Mouse (Mus musculus) ZHBTc4 (cell line): Measurements from ENCODE around the gene Fhad1.
"Not testable (repeated sequence)": the region's sequence is repeated elsewhere in the genome, so short reads cannot be mapped to it uniquely, and the experiment has no call there.

ENCODE experiments used
- DNase-seq: peaks from one replicate; pipeline ENCODE4 v3.0.0-alpha.2; 2011; ENCODE audit warnings: low read depth, low spot score

Gene Fhad1

GRCm38 (mm10) chr4:142014659-142015608, at the start of gene Fhad1:
Fhad1 (minus strand) TSS chr4:142015082.
- peak; percentile 94 for DNase-seq

- no peak for DNase-seq
Observed at GRCm38 (mm10) chr4:142063057-142063534, 48.2 kb upstream of the Fhad1 start.

- DNase-seq, result no peak
Observed at GRCm38 (mm10) chr4:142061485-142062240, 46.8 kb upstream of the Fhad1 start.

- peak; percentile 81 for DNase-seq
Observed at GRCm38 (mm10) chr4:142060455-142061378, 45.8 kb upstream of the Fhad1 start.

GRCm38 (mm10) chr4:142059841-142060193, 44.9 kb upstream of the Fhad1 start:
- peak; percentile 64 for DNase-seq

GRCm38 (mm10) chr4:142059113-142059840, 44.4 kb upstream of the Fhad1 start:
- DNase-seq, result no peak

GRCm38 (mm10) chr4:142057529-142058216, 42.8 kb upstream of the Fhad1 start:
- DNase-seq, result peak; percentile 56

- DNase-seq, result no peak
Observed at GRCm38 (mm10) chr4:142055600-142055999, 40.7 kb upstream of the Fhad1 start.

- no peak for DNase-seq
Observed at GRCm38 (mm10) chr4:142054580-142054979, 39.7 kb upstream of the Fhad1 start.

- peak; percentile 66 for DNase-seq
Observed at GRCm38 (mm10) chr4:142053661-142054448, 39.0 kb upstream of the Fhad1 start.

GRCm38 (mm10) chr4:142053261-142053660, 38.4 kb upstream of the Fhad1 start:
- DNase-seq, result peak; percentile 59

- peak; percentile 80 for DNase-seq
Observed at GRCm38 (mm10) chr4:142052391-142053132, 37.7 kb upstream of the Fhad1 start.

GRCm38 (mm10) chr4:142051883-142052282, 37.0 kb upstream of the Fhad1 start:
- DNase-seq, result not testable (repeated sequence)

GRCm38 (mm10) chr4:142049963-142050362, 35.1 kb upstream of the Fhad1 start:
- DNase-seq, result no peak

- DNase-seq, result no peak
Observed at GRCm38 (mm10) chr4:142048391-142048790, 33.5 kb upstream of the Fhad1 start.

- DNase-seq, result no peak
Observed at GRCm38 (mm10) chr4:142047005-142047404, 32.1 kb upstream of the Fhad1 start.

- DNase-seq, result no peak
Observed at GRCm38 (mm10) chr4:142046496-142046895, 31.6 kb upstream of the Fhad1 start.

- no peak for DNase-seq
Observed at GRCm38 (mm10) chr4:142045595-142046163, 30.8 kb upstream of the Fhad1 start.
